ENCODE assay signal across 8 mouse cellular contexts in genomic region chr8:84799136-84799931, GRCm38 (mm10). TPM values are rescaled to one million over a fixed set of nuclear protein-coding genes. Genes with fewer than 3 reads are reported as not detected.
DNase-seq lines count a peak whose midpoint lies in the region; ATAC-seq lines count a peak whose summit lies in the region.

No protein-coding gene starts in this region.

- 0 out of 2 replicates have a peak, but pooled peaks cover 6% of the 10 kb centered on the region for H3K36me3 ChIP-seq in forebrain, embryonic 13.5 days (ENCODE audit: poor library complexity, severe bottlenecking)
- H3K36me3 ChIP-seq in hindbrain, embryonic 14.5 days (replicated peaks; ENCODE audit: control insufficient read depth, insufficient read depth) = peaks cover 6% of the 10 kb centered on the region; the same call in 1 of the 2 replicates
- no peaks in the 10 kb centered on the region for H3K36me3 ChIP-seq in liver, embryonic 12.5 days

- H3K9ac ChIP-seq in forebrain, embryonic 13.5 days = peak overlapping the region; percentile 98
- H3K9ac ChIP-seq in hindbrain, embryonic 14.5 days = peak overlapping the region; percentile 85
- H3K9ac ChIP-seq in liver, embryonic 12.5 days = peak overlapping the region; percentile 65

- H3K27ac ChIP-seq in forebrain, embryonic 13.5 days = peak overlapping the region; percentile 86
- H3K27ac ChIP-seq in hindbrain, embryonic 14.5 days = peak overlapping the region; percentile 86
- H3K27ac ChIP-seq in liver, embryonic 12.5 days = no peak overlapping the region

- H3K4me2 ChIP-seq in forebrain, embryonic 13.5 days = peak overlapping the region; percentile 78
- peak overlapping the region; percentile 92 for H3K4me2 ChIP-seq in hindbrain, embryonic 14.5 days (replicated peaks)
- H3K4me2 ChIP-seq in liver, embryonic 12.5 days = peak overlapping the region; percentile 87

- H3K4me1 ChIP-seq in forebrain, embryonic 13.5 days = peaks cover 69% of the 10 kb centered on the region
- peaks cover 8% of the 10 kb centered on the region for H3K4me1 ChIP-seq in hindbrain, embryonic 14.5 days (replicated peaks; ENCODE audit: control insufficient read depth, insufficient read depth, low read length)
- peaks cover 27% of the 10 kb centered on the region for H3K4me1 ChIP-seq in liver, embryonic 12.5 days

- peak; percentile 66 for DNase-seq in right cerebral cortex, postnatal 14 days
- no peak for DNase-seq in right cerebral cortex, adult 18-20 months
- peak; percentile 76 for DNase-seq in adrenal gland, postnatal 25 days
- no peak for DNase-seq in hindbrain, embryonic 14.5 days (ENCODE audit: low spot score)
- DNase-seq in naive thymus-derived CD4-positive, alpha-beta T cell, adult 2 months (ENCODE audit: low read depth) = peak; percentile 42
- no peak for DNase-seq in yolk sac, embryonic 10.5 days (ENCODE audit: low spot score)

- no peaks in the 10 kb centered on the region for H3K9me3 ChIP-seq in forebrain, embryonic 13.5 days (replicated peaks)
- H3K9me3 ChIP-seq in hindbrain, embryonic 14.5 days (ENCODE audit: control insufficient read depth, low read length) = no peaks in the 10 kb centered on the region
- H3K9me3 ChIP-seq in liver, embryonic 12.5 days (replicated peaks) = no peaks in the 10 kb centered on the region

- no peak for ATAC-seq in forebrain, embryonic 13.5 days
- ATAC-seq in hindbrain, embryonic 14.5 days (ENCODE audit: low FRiP score) = no peak
- peak; percentile 35 for ATAC-seq in liver, embryonic 12.5 days

- peaks cover 82% of the 10 kb centered on the region for H3K27me3 ChIP-seq in forebrain, embryonic 13.5 days
- peaks cover 88% of the 10 kb centered on the region for H3K27me3 ChIP-seq in hindbrain, embryonic 14.5 days (ENCODE audit: control insufficient read depth, insufficient read depth, low read length)
- peaks cover 98% of the 10 kb centered on the region for H3K27me3 ChIP-seq in liver, embryonic 12.5 days (replicated peaks)

- H3K4me3 ChIP-seq in forebrain, embryonic 13.5 days = peak overlapping the region; percentile 81
- H3K4me3 ChIP-seq in hindbrain, embryonic 14.5 days (replicated peaks; ENCODE audit: low read length) = peak overlapping the region; percentile 44
- H3K4me3 ChIP-seq in liver, embryonic 12.5 days = peak overlapping the region; percentile 67

- 1% methylated on average over 51 of the region's 108 CpGs for WGBS in forebrain, embryonic 13.5 days
- under 1% methylated on average over 75 of the region's 108 CpGs for WGBS in hindbrain, embryonic 14.5 days
- WGBS in liver, embryonic 12.5 days (ENCODE audit: insufficient replicate concordance) = 1% methylated on average over 98 of the region's 108 CpGs

RNA-seq across cellular contexts. Expression of gene Nfix, which starts 0.8 kb away (rescaled TPM):
- total RNA-seq in adrenal gland, postnatal 25 days (2021) = 87.7 and 111 TPM in 2 replicates
- polyA plus RNA-seq in forebrain, embryonic 13.5 days (2015; fragmentation: Nextera tagmentation; extraction: Ambion mirVana) = 127 and 145 TPM in 2 replicates
- polyA plus RNA-seq in hindbrain, embryonic 14.5 days (2014; fragmentation: Nextera tagmentation; extraction: Ambion mirVana) = 78.8 and 82.4 TPM in 2 replicates
- polyA plus RNA-seq in liver, embryonic 12.5 days (2016; fragmentation: Nextera tagmentation; extraction: Ambion mirVana) = 2.8 and 2.9 TPM in 2 replicates

RNA-seq across cellular contexts. Expression of gene Dand5, which starts 23.3 kb away (rescaled TPM):
- total RNA-seq in adrenal gland, postnatal 25 days (2021) = 11.2 and 11.6 TPM in 2 replicates
- polyA plus RNA-seq in forebrain, embryonic 13.5 days (2015; fragmentation: Nextera tagmentation; extraction: Ambion mirVana) = 7.3 and 8.2 TPM in 2 replicates
- 13.5 and 14.6 TPM in 2 replicates for polyA plus RNA-seq in hindbrain, embryonic 14.5 days (2014; fragmentation: Nextera tagmentation; extraction: Ambion mirVana)
- polyA plus RNA-seq in liver, embryonic 12.5 days (2016; fragmentation: Nextera tagmentation; extraction: Ambion mirVana) = 3.4 and 4.3 TPM in 2 replicates

RNA-seq across cellular contexts. Expression of gene Gadd45gip1, which starts 32.0 kb away (rescaled TPM):
- total RNA-seq in adrenal gland, postnatal 25 days (2021) = 55.1 and 59.9 TPM in 2 replicates
- polyA plus RNA-seq in forebrain, embryonic 13.5 days (2015; fragmentation: Nextera tagmentation; extraction: Ambion mirVana) = 42.6 and 47.0 TPM in 2 replicates
- 35.0 and 37.4 TPM in 2 replicates for polyA plus RNA-seq in hindbrain, embryonic 14.5 days (2014; fragmentation: Nextera tagmentation; extraction: Ambion mirVana)
- polyA plus RNA-seq in liver, embryonic 12.5 days (2016; fragmentation: Nextera tagmentation; extraction: Ambion mirVana) = 69.9 and 71.0 TPM in 2 replicates

RNA-seq across cellular contexts. Expression of gene Rad23a, which starts 41.1 kb away (rescaled TPM):
- 116 and 120 TPM in 2 replicates for total RNA-seq in adrenal gland, postnatal 25 days (2021)
- polyA plus RNA-seq in forebrain, embryonic 13.5 days (2015; fragmentation: Nextera tagmentation; extraction: Ambion mirVana) = 93.9 and 114 TPM in 2 replicates
- 75.7 and 81.1 TPM in 2 replicates for polyA plus RNA-seq in hindbrain, embryonic 14.5 days (2014; fragmentation: Nextera tagmentation; extraction: Ambion mirVana)
- 274 and 281 TPM in 2 replicates for polyA plus RNA-seq in liver, embryonic 12.5 days (2016; fragmentation: Nextera tagmentation; extraction: Ambion mirVana)

RNA-seq across cellular contexts. Expression of gene Calr, which starts 47.4 kb away (rescaled TPM):
- 489 and 566 TPM in 2 replicates for total RNA-seq in adrenal gland, postnatal 25 days (2021)
- 549 and 569 TPM in 2 replicates for polyA plus RNA-seq in forebrain, embryonic 13.5 days (2015; fragmentation: Nextera tagmentation; extraction: Ambion mirVana)
- 574 and 709 TPM in 2 replicates for polyA plus RNA-seq in hindbrain, embryonic 14.5 days (2014; fragmentation: Nextera tagmentation; extraction: Ambion mirVana)
- polyA plus RNA-seq in liver, embryonic 12.5 days (2016; fragmentation: Nextera tagmentation; extraction: Ambion mirVana) = 590 and 610 TPM in 2 replicates

Comparison
In these comparisons a context has a peak if more than half of its experiments do, and no peak if none do; other contexts are left out.
1. DNase-seq: peak in right cerebral cortex, postnatal 14 days (single experiment), adrenal gland, postnatal 25 days (single experiment) and naive thymus-derived CD4-positive, alpha-beta T cell, adult 2 months (single experiment); none in right cerebral cortex, adult 18-20 months (single experiment), hindbrain, embryonic 14.5 days (single experiment) and yolk sac, embryonic 10.5 days (single experiment).
2. RNA of gene Nfix, which starts 0.8 kb away (polyA plus RNA-seq): 127 to 145 TPM in forebrain, embryonic 13.5 days and 78.8 to 82.4 TPM in hindbrain, embryonic 14.5 days; 2.8 to 2.9 TPM in liver, embryonic 12.5 days; every median in the first group is over 10 times any median in the second.
3. Peak in every context shown above with its lines, with median percentiles within 50 percentile points of each other: H3K4me2 ChIP-seq, H3K4me3 ChIP-seq and H3K9ac ChIP-seq.